Mouse (Mus musculus) kidney, postnatal 4 days (tissue): ENCODE results near the gene Dock2.

Experiments
- DNase-seq, 2 experiments: peaks; one replicate each; pipeline ENCODE4 v3.0.0; 2021; ENCODE audit warnings: mixed read lengths in 2 of 2

Gene Dock2

GRCm38 (mm10) chr11:34525096-34525891 is 258.4 kb downstream of the Dock2 start:
- no peak for DNase-seq

GRCm38 (mm10) chr11:34524586-34524985 is 259.1 kb downstream of the Dock2 start:
- DNase-seq = no peak

DNA sequence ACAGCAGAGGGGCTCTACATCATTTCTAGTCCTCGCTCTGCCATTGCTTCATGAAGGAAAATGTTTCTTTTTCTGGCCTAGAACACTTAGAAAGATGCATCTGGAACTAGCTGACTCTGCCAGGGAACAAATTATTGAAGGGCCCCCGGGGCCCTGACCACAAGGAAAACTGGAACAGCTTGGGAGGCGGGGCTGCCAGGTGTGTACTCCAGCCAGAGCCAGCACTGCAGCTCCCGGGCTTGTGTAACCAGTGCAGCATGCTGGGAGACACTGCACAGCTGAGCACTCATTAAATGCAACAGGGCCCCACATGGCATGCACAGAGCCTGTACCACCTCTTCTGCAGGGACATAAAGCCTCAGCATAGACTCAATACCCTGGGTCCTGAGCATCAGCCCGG is 265.1 kb downstream of the Dock2 start:
- DNase-seq = no peak

DNA sequence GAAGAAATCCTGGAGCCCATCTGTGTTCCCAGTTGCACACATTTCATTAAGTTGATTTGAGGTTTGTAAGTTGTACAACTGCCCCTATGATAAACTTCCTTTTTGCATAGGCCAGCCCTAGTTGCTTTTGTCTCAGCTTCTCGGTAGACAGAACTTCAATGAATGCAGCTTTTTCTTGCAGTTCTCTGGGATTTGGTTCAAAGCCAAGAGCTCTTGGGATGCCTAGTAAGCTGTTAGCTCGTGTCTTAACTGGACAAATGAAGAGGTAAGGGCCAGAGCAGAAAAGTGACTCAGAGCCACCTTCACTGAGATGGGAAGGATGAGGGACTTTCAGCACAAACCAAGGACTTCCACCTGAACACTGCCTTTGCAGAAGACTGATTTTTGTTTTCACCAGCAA is 266.7 kb downstream of the Dock2 start:
- DNase-seq = no peak

GRCm38 (mm10) chr11:34515301-34515700 is 268.4 kb downstream of the Dock2 start:
- DNase-seq = no peak

GRCm38 (mm10) chr11:34506390-34506789 is 277.3 kb downstream of the Dock2 start:
- DNase-seq = no peak

DNA sequence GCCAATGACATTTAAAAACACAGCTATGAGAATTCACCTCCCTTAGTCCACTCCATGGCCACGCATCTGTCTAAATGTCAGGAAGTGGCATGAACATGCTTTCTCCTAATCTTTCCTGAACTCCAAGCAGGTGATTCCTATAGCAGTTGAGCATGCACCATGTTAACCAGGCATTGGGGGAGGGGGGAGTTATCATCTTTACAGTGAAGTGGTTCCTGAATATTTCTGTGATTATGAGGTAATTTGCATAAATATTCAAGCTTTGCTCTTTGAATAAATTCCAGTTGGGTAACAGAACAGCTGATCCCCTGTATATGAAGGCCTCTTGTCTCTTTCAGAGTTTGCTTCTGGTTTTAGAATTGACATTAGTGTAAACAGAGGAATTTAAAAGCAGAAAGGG is 284.0 kb downstream of the Dock2 start:
- no peak for DNase-seq

DNA sequence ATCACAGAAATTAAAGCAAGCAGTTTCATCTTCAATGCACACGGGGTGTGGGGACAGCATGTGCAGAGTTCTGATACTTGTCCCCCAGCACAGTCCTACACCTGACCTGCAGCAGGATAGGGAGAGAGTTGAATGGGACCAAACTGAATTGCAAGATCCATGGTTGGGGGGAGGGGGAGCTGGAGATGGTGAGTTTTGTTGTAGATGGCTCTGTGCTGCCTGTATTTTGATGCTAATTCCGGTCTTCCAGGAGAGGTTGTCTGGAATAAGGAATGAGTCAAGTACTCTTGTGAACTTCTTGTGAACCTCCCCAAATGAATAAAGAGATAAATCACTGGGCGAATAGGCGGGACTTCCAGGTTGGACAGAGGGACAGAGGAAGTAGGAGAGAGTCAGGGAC is 289.0 kb downstream of the Dock2 start:
- DNase-seq = no peak

- no peak for DNase-seq
These were observed 290.7 kb downstream of the Dock2 start for GRCm38 (mm10) chr11:34492986-34493385.

GRCm38 (mm10) chr11:34492223-34492622 is 291.5 kb downstream of the Dock2 start:
- DNase-seq = no peak

- no peak for DNase-seq
These were observed 294.1 kb downstream of the Dock2 start for GRCm38 (mm10) chr11:34489548-34489947.

DNA sequence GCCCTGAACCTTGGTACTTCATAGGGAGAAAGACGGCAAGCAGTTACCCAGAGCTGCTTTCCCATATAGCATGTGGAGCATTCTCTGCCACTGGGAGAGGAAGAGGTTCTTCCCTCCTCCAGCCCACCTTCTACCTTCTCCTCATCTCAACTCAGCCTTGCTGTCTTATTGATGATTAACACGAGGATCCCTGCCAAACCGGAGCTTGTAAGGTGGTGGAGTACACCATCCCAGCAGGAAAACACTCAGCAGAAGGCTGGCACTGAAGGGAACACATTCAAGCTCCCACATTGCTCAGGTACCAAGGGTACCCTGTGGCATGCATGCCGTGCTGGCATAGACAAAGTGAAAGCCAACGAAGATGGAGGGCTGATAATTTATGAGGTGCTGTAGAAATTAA is 304.4 kb downstream of the Dock2 start:
- peak in 1 of 2 experiments; percentile 7 for DNase-seq

- DNase-seq = peak; percentile 1 to 19
These were observed 313.9 kb downstream of the Dock2 start for GRCm38 (mm10) chr11:34469792-34470191.

DNA sequence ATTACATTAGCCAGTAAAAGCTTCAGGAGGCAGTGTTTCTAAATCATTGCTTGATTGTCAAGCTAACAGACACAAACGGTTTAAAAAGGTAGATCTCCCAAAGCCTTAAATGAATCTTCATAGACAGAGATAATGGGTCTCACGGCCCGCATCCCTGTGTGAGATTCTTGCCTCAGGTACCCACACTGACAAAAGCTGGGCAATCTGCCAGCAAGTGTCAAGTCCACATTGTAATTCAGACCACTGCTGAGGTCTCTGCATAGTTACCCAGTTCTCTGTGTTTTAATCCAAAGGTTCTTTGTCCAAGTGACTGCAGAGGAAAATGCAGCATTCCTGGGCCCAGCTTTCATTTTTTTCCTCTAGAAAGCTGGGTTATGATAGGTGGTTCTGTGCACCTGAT is 315.1 kb downstream of the Dock2 start:
- peak; percentile 21 to 53 for DNase-seq

DNA sequence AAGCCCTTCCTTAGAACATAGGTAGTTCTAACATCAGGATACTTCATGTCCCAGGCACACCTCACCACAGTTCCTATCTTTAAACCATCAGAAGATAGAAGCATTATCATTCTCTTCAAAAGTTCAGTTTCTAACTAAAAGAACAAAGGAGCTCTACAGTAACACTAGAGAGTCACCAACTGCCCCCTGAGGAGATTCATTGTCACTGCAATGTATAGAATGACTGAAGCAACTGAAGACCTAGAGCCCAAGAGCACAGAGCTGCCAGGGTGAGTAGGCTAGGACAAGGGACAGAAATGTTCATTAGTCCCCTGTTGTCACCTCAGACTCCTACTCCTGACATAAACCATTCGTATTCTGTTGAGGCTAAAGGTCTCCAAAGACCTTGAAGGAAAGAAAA is 316.6 kb downstream of the Dock2 start:
- DNase-seq = no peak

GRCm38 (mm10) chr11:34449944-34450343 is 333.7 kb downstream of the Dock2 start:
- DNase-seq = no peak

- peak; percentile 67 to 68 for DNase-seq
These were observed 335.8 kb downstream of the Dock2 start for GRCm38 (mm10) chr11:34447891-34448290.

DNA sequence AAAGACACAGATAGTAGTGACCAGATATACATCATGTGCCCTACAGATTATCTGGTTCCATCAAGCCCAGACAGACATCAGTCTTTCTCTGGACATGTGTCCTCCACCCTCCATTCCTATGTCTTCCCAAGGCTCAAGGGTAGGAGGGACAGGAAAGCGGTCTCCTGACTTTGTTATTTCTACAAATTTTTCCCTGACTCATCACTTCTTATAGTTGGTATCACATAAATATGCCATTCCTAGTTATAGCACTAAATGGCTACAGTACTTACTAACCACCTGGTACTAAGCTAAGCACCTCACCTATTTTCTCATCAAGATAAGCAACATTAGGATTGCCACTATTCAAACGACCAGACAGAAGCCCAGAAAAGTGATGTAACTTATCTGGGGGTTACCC is 345.3 kb downstream of the Dock2 start:
- no peak for DNase-seq

GRCm38 (mm10) chr11:34437446-34437845 is 346.2 kb downstream of the Dock2 start:
- DNase-seq = no peak

- no peak for DNase-seq
These were observed 351.7 kb downstream of the Dock2 start for GRCm38 (mm10) chr11:34431978-34432377.

DNA sequence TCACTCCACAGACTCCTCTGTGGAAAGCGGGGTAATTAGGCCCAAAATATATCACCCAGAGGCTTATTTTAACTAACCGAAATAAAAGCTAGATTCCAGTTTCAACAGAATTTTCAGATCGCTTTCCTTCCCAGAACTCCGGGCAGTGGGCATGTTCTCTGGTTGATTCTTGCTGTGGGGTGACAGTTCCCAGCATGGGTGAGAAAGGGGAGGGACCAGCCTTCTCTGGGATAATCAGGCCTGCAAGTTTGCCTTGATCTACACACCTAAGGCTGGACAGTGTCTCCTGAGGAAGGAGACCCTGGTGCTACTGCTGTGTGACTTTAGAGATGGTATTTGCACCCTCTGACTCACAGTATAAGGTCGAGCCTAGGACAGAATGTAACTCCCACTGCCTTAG is 352.3 kb downstream of the Dock2 start:
- DNase-seq = no peak

DNA sequence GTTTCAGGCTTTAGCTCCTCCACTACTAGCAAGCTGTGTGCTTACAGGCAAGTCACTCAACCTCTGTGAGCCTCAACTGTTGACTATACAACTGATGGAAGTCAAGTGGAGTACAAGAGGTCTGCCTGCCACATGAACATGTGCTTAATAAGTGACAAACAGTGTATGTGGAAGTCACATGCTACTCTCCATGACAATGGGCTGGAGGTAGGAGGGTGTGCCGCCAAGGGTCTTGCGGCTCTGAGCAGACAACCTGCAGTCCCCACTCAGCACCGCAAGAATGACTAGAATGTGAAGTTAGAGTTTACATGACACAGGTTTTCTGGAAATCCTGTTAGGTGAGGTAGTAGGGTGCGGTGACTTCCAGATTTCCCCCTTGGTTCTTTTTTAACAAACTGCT is 352.8 kb downstream of the Dock2 start:
- no peak for DNase-seq

DNA sequence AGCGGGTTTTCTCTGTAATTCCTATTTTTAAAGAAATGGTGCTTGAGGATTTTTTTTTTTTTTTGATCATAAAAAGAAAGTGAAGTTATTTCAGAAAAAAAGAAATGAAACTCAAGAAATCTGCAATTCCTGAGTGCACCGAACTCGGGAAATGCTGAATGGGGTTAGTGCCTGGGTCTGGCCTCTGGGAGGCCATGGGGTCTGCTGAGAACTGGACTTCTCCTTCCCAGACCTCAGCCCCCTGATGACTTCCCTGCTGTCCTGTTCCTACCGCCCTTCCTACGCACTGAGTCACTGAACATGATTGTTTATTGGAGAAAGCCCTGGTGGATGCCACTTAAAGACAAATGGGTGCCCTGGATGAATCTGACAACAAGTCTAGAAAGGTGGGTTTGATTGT is 356.5 kb downstream of the Dock2 start:
- DNase-seq = no peak

DNA sequence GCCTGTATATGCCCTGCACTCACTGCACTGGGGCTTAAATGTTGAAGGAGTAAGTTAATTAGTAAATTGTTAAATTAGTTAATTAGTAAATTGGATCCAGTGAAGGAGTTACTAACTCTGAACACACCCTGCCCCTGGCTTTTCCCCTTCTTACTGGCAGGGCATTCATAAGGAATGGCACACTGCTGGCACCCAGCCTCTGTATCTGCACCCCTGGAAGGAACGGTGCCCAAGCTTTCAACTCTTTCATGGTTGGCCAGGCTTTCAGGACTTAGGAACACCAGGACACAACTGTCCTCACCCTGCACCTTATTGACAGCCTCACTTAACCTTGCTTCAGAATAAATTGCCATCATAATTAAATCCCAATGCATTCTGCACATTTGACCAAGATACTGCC is 359.1 kb downstream of the Dock2 start:
- peak; percentile 4 to 9 for DNase-seq

- DNase-seq = no peak
These were observed 362.6 kb downstream of the Dock2 start for GRCm38 (mm10) chr11:34421061-34421460.
